Mouse (Mus musculus): ENCODE measurements at regions not wholly inside any gene's neighbourhood (a gene's known extent, or its start where the extent isn't known, plus 50 kb on each side); places are given as distances from the start of the nearest gene placed in this dataset.

- TF ChIP-seq TCF12 (IDR thresholded peaks at IDR 0.05; ENCODE audit: insufficient read depth, poor library complexity, severe bottlenecking) (no peak), POLR2A (IDR thresholded peaks at IDR 0.05; ENCODE audit: insufficient read length, low read depth) (no peak), MAX (IDR thresholded peaks at IDR 0.05; ENCODE audit: low read depth) (no peak)
These were observed 72.5 kb downstream of the Rtl1 start for GRCm38 (mm10) chr12:109527414-109528262.

Measured in myocyte (in vitro differentiated cells).